Mouse (Mus musculus): Measurements from ENCODE around the gene Gm45233. TPM values are rescaled to one million over a fixed set of nuclear protein-coding genes. Genes with fewer than 3 reads are reported as not detected.
"Not testable (repeated sequence)": the region's sequence is repeated elsewhere in the genome, so short reads cannot be mapped to it uniquely, and the experiment has no call there.

Gene Gm45233
- 0.41 TPM in 1 of 2 replicates, not detected in the other for polyA plus RNA-seq (2015; fragmentation: Nextera tagmentation; extraction: Ambion mirVana)

GRCm38 (mm10) chr7:43443917-43444293 is at the start of gene Gm45233, which contains the start of gene Etfb:
Gene Gm45233 (plus strand): TSS chr7:43444128.
Gene Etfb (plus strand): TSS chr7:43444083.
- 0% methylated on average over 27 of the region's 27 CpGs for WGBS
- H3K36me3 ChIP-seq: no peaks in the 10 kb centered on the region
- peak within 1 kb of the TSS; percentile 64 for H3K4me3 ChIP-seq
- ATAC-seq (ENCODE audit: low FRiP score, low read depth): peak; percentile 97
- H3K27me3 ChIP-seq: no peaks in the 10 kb centered on the region
- H3K4me1 ChIP-seq (replicated peaks): peaks cover 21% of the 10 kb centered on the region
- peak within 1 kb of the TSS; percentile 59 for H3K9ac ChIP-seq
- H3K27ac ChIP-seq (replicated peaks): peak within 1 kb of the TSS; percentile 82
- H3K9me3 ChIP-seq: no peaks in the 10 kb centered on the region
- H3K4me2 ChIP-seq: peak within 1 kb of the TSS; percentile 81

GRCm38 (mm10) chr7:43399501-43399900 is 44.4 kb upstream of the Gm45233 start:
- Histone ChIP-seq H3K9me3 (no peaks in the 10 kb centered on the region), H3K4me3 (no peak overlapping the region), H3K9ac (no peak overlapping the region), H3K27ac (replicated peaks) (no peak overlapping the region), H3K27me3 (no peaks in the 10 kb centered on the region), H3K4me2 (no peak overlapping the region), H3K36me3 (no peaks in the 10 kb centered on the region), H3K4me1 (replicated peaks) (no peaks in the 10 kb centered on the region)
- WGBS: 87% methylated on average over 2 of the region's 2 CpGs
- ATAC-seq (ENCODE audit: low FRiP score, low read depth): no peak

GRCm38 (mm10) chr7:43402718-43403117 is 41.2 kb upstream of the Gm45233 start:
- H3K27ac ChIP-seq (replicated peaks): no peak overlapping the region
- H3K9me3 ChIP-seq: no peaks in the 10 kb centered on the region
- no peaks in the 10 kb centered on the region for H3K27me3 ChIP-seq
- no peak overlapping the region for H3K4me3 ChIP-seq
- WGBS: 46% methylated on average over 2 of the region's 2 CpGs
- H3K36me3 ChIP-seq: no peaks in the 10 kb centered on the region
- ATAC-seq (ENCODE audit: low FRiP score, low read depth): no peak
- H3K9ac ChIP-seq: no peak overlapping the region
- H3K4me2 ChIP-seq: no peak overlapping the region
- no peaks in the 10 kb centered on the region for H3K4me1 ChIP-seq (replicated peaks)

GRCm38 (mm10) chr7:43407573-43407972 is 36.4 kb upstream of the Gm45233 start:
- no peak overlapping the region for H3K9ac ChIP-seq
- ATAC-seq (ENCODE audit: low FRiP score, low read depth): no peak
- H3K4me3 ChIP-seq: no peak overlapping the region
- H3K27me3 ChIP-seq: no peaks in the 10 kb centered on the region
- H3K36me3 ChIP-seq: no peaks in the 10 kb centered on the region
- H3K4me1 ChIP-seq (replicated peaks): no peaks in the 10 kb centered on the region
- 87% methylated on average over 3 of the region's 3 CpGs for WGBS
- no peak overlapping the region for H3K4me2 ChIP-seq
- H3K9me3 ChIP-seq: no peaks in the 10 kb centered on the region
- H3K27ac ChIP-seq (replicated peaks): no peak overlapping the region

- Histone ChIP-seq H3K27ac (replicated peaks) (no peak within 1 kb of the TSS), H3K27me3 (no peaks in the 10 kb centered on the region), H3K36me3 (no peaks in the 10 kb centered on the region), H3K9ac (no peak within 1 kb of the TSS), H3K4me1 (replicated peaks) (no peaks in the 10 kb centered on the region), H3K4me2 (no peak within 1 kb of the TSS), H3K4me3 (no peak within 1 kb of the TSS), H3K9me3 (no peaks in the 10 kb centered on the region)
- ATAC-seq (ENCODE audit: low FRiP score, low read depth): no peak
- 81% methylated on average over 4 of the region's 4 CpGs for WGBS
These were observed 35.8 kb upstream of the Gm45233 start, which contains the start of gene Siglecg for GRCm38 (mm10) chr7:43408131-43408553. Gene Siglecg (plus strand): TSS chr7:43408204.

GRCm38 (mm10) chr7:43409084-43409483 is 34.8 kb upstream of the Gm45233 start:
- no peaks in the 10 kb centered on the region for H3K36me3 ChIP-seq
- no peaks in the 10 kb centered on the region for H3K4me1 ChIP-seq (replicated peaks)
- H3K4me2 ChIP-seq: no peak overlapping the region
- H3K27ac ChIP-seq (replicated peaks): no peak overlapping the region
- no peaks in the 10 kb centered on the region for H3K9me3 ChIP-seq
- 86% methylated on average over 3 of the region's 3 CpGs for WGBS
- no peak overlapping the region for H3K9ac ChIP-seq
- H3K4me3 ChIP-seq: no peak overlapping the region
- H3K27me3 ChIP-seq: no peaks in the 10 kb centered on the region
- ATAC-seq (ENCODE audit: low FRiP score, low read depth): no peak

GRCm38 (mm10) chr7:43411724-43412123 is 32.2 kb upstream of the Gm45233 start:
- not testable (repeated sequence) for H3K9ac ChIP-seq; H3K4me2 ChIP-seq; H3K9me3 ChIP-seq; H3K27ac ChIP-seq (replicated peaks); H3K27me3 ChIP-seq; ATAC-seq (ENCODE audit: low FRiP score, low read depth); H3K36me3 ChIP-seq; H3K4me3 ChIP-seq; H3K4me1 ChIP-seq (replicated peaks)
- 35% methylated on average over 4 of the region's 4 CpGs for WGBS

- no peaks in the 10 kb centered on the region for H3K4me1 ChIP-seq (replicated peaks)
These were observed 26.6 kb upstream of the Gm45233 start for GRCm38 (mm10) chr7:43417298-43417697.

GRCm38 (mm10) chr7:43422995-43423617 is 20.8 kb upstream of the Gm45233 start:
- ATAC-seq (ENCODE audit: low FRiP score, low read depth): peak; percentile 94
- 18% methylated on average over 11 of the region's 11 CpGs for WGBS
- 0 out of 2 replicates have a peak overlapping the region, but pooled peaks have one; percentile 5 for H3K4me3 ChIP-seq
- H3K9ac ChIP-seq: no peak overlapping the region
- no peaks in the 10 kb centered on the region for H3K9me3 ChIP-seq
- peak overlapping the region; percentile 36 for H3K4me2 ChIP-seq
- no peaks in the 10 kb centered on the region for H3K27me3 ChIP-seq
- H3K4me1 ChIP-seq (replicated peaks): peaks cover 5% of the 10 kb centered on the region
- H3K27ac ChIP-seq (replicated peaks): no peak overlapping the region
- H3K36me3 ChIP-seq: no peaks in the 10 kb centered on the region

More at GRCm38 (mm10) chr7:43417298-43417697, 26.6 kb upstream of the Gm45233 start:
- Histone ChIP-seq H3K9me3 (no peaks in the 10 kb centered on the region), H3K36me3 (no peaks in the 10 kb centered on the region), H3K9ac (no peak overlapping the region), H3K27me3 (no peaks in the 10 kb centered on the region), H3K27ac (replicated peaks) (no peak overlapping the region), H3K4me2 (no peak overlapping the region), H3K4me3 (no peak overlapping the region)
- ATAC-seq (ENCODE audit: low FRiP score, low read depth): no peak
- 79% methylated on average over 10 of the region's 10 CpGs for WGBS

- H3K27ac ChIP-seq (replicated peaks): no peak overlapping the region
- no peak overlapping the region for H3K4me2 ChIP-seq
- no peaks in the 10 kb centered on the region for H3K27me3 ChIP-seq
- ATAC-seq (ENCODE audit: low FRiP score, low read depth): no peak
- 70% methylated on average over 3 of the region's 3 CpGs for WGBS
- H3K4me1 ChIP-seq (replicated peaks): peaks cover 5% of the 10 kb centered on the region
- H3K36me3 ChIP-seq: no peaks in the 10 kb centered on the region
- no peak overlapping the region for H3K9ac ChIP-seq
- H3K9me3 ChIP-seq: no peaks in the 10 kb centered on the region
- H3K4me3 ChIP-seq: no peak overlapping the region
These were observed 19.8 kb upstream of the Gm45233 start for GRCm38 (mm10) chr7:43423991-43424625.

- Histone ChIP-seq H3K4me3 (no peak within 1 kb of the TSS), H3K4me1 (replicated peaks) (peaks cover 5% of the 10 kb centered on the region), H3K9me3 (no peaks in the 10 kb centered on the region), H3K27ac (replicated peaks) (no peak within 1 kb of the TSS), H3K27me3 (no peaks in the 10 kb centered on the region), H3K4me2 (no peak within 1 kb of the TSS), H3K36me3 (no peaks in the 10 kb centered on the region), H3K9ac (no peak within 1 kb of the TSS)
- ATAC-seq (ENCODE audit: low FRiP score, low read depth): no peak
- 84% methylated on average over 8 of the region's 8 CpGs for WGBS
These were observed 16.5 kb upstream of the Gm45233 start, which contains the start of gene Lim2 for GRCm38 (mm10) chr7:43427406-43427805. Gene Lim2 (plus strand): TSS chr7:43427670.

GRCm38 (mm10) chr7:43429500-43429899 is 14.4 kb upstream of the Gm45233 start:
- no peak overlapping the region for H3K27ac ChIP-seq (replicated peaks)
- WGBS: 68% methylated on average over 4 of the region's 4 CpGs
- no peak overlapping the region for H3K4me2 ChIP-seq
- no peak for ATAC-seq (ENCODE audit: low FRiP score, low read depth)
- no peaks in the 10 kb centered on the region for H3K27me3 ChIP-seq
- no peaks in the 10 kb centered on the region for H3K36me3 ChIP-seq
- H3K9me3 ChIP-seq: no peaks in the 10 kb centered on the region
- H3K4me3 ChIP-seq: no peak overlapping the region
- H3K9ac ChIP-seq: no peak overlapping the region
- H3K4me1 ChIP-seq (replicated peaks): no peaks in the 10 kb centered on the region

All from hindbrain, embryonic 15.5 days (tissue).